Mouse (Mus musculus): ENCODE data around the gene Ccdc12.

The Ccdc12 gene

GRCm38 (mm10) chr9:110711532-110711931, 55.2 kb downstream of the Ccdc12 start:
- no peak for DNase-seq

- no peak for DNase-seq
These were observed 55.7 kb downstream of the Ccdc12 start for GRCm38 (mm10) chr9:110711996-110712395.

GRCm38 (mm10) chr9:110712545-110712944, 56.2 kb downstream of the Ccdc12 start:
- DNase-seq, result no peak

- no peak for DNase-seq
These were observed 57.1 kb downstream of the Ccdc12 start for GRCm38 (mm10) chr9:110713389-110713788.

GRCm38 (mm10) chr9:110715426-110715825, 59.1 kb downstream of the Ccdc12 start:
- DNase-seq, result no peak

GRCm38 (mm10) chr9:110716775-110717174, 60.5 kb downstream of the Ccdc12 start:
- DNase-seq, result no peak

- no peak for DNase-seq
These were observed 61.8 kb downstream of the Ccdc12 start for GRCm38 (mm10) chr9:110718071-110718470.

- no peak for DNase-seq
These were observed 62.5 kb downstream of the Ccdc12 start for GRCm38 (mm10) chr9:110718810-110719209.

- DNase-seq, result no peak
These were observed 63.7 kb downstream of the Ccdc12 start for GRCm38 (mm10) chr9:110719977-110720376.

- no peak for DNase-seq
These were observed 65.8 kb downstream of the Ccdc12 start for GRCm38 (mm10) chr9:110722060-110722459.

- DNase-seq, result no peak
These were observed 69.4 kb downstream of the Ccdc12 start for GRCm38 (mm10) chr9:110725721-110726135.

GRCm38 (mm10) chr9:110726867-110727266, 70.6 kb downstream of the Ccdc12 start:
- DNase-seq, result no peak

GRCm38 (mm10) chr9:110729841-110730240, 73.5 kb downstream of the Ccdc12 start:
- DNase-seq, result no peak

GRCm38 (mm10) chr9:110731859-110732258, 75.6 kb downstream of the Ccdc12 start:
- DNase-seq, result no peak

GRCm38 (mm10) chr9:110732623-110733022, 76.3 kb downstream of the Ccdc12 start:
- DNase-seq, result no peak

GRCm38 (mm10) chr9:110733102-110733501, 76.8 kb downstream of the Ccdc12 start:
- no peak for DNase-seq

- DNase-seq, result no peak
These were observed 77.9 kb downstream of the Ccdc12 start for GRCm38 (mm10) chr9:110734154-110734553.

GRCm38 (mm10) chr9:110736362-110736761, 80.1 kb downstream of the Ccdc12 start:
- DNase-seq, result no peak

- no peak for DNase-seq
These were observed 81.8 kb downstream of the Ccdc12 start for GRCm38 (mm10) chr9:110738054-110738453.

- no peak for DNase-seq
These were observed 83.7 kb downstream of the Ccdc12 start for GRCm38 (mm10) chr9:110739961-110740360.

- no peak for DNase-seq
These were observed 85.5 kb downstream of the Ccdc12 start, which contains the start of gene Myl3 for GRCm38 (mm10) chr9:110741711-110742294. Gene Myl3, plus strand, starts transcription at chr9:110741861.

- DNase-seq, result no peak
These were observed 86.1 kb downstream of the Ccdc12 start for GRCm38 (mm10) chr9:110742295-110742950.

- no peak for DNase-seq
These were observed 86.7 kb downstream of the Ccdc12 start for GRCm38 (mm10) chr9:110742951-110743455.
